Mouse (Mus musculus): ENCODE data around the gene Rsrp1. TPM values are rescaled to one million over a fixed set of nuclear protein-coding genes. Genes with fewer than 3 reads are reported as not detected.

Gene Rsrp1
- polyA plus RNA-seq, 1 experiment from 2014 or later, result 474 TPM

- Histone ChIP-seq H3K27ac (peak overlapping the region; percentile 92), H3K4me1 (peaks cover 26% of the 10 kb centered on the region), H3K4me2 (peak overlapping the region; percentile 97), H3K4me3 (peak overlapping the region; percentile 100), H3K9me3 (replicated peaks) (no peaks in the 10 kb centered on the region), H3K27me3 (no peaks in the 10 kb centered on the region), H3K9ac (peak overlapping the region; percentile 99), H3K36me3 (ENCODE audit: poor library complexity, severe bottlenecking) (peaks cover 34% of the 10 kb centered on the region)
- ATAC-seq, result peak; percentile 48
- WGBS, result under 1% methylated on average over 75 of the region's 75 CpGs
Measured at GRCm38 (mm10) chr4:134924019-134924741, 788 bp downstream of the Rsrp1 start.

GRCm38 (mm10) chr4:134925206-134925605 lies 1.8 kb downstream of the Rsrp1 start:
- Histone ChIP-seq H3K27me3 (no peaks in the 10 kb centered on the region), H3K36me3 (ENCODE audit: poor library complexity, severe bottlenecking) (peaks cover 34% of the 10 kb centered on the region), H3K9ac (peak overlapping the region; percentile 59), H3K4me1 (peaks cover 29% of the 10 kb centered on the region), H3K4me2 (peak overlapping the region; percentile 97), H3K27ac (no peak overlapping the region), H3K4me3 (peak overlapping the region; percentile 100), H3K9me3 (replicated peaks) (no peaks in the 10 kb centered on the region)
- no peak for ATAC-seq
- WGBS, result 77% methylated on average over 8 of the region's 8 CpGs

GRCm38 (mm10) chr4:134927815-134928463 lies 4.5 kb downstream of the Rsrp1 start:
- H3K4me2 ChIP-seq, result no peak overlapping the region
- no peak overlapping the region for H3K9ac ChIP-seq
- H3K9me3 ChIP-seq (replicated peaks), result no peaks in the 10 kb centered on the region
- H3K27ac ChIP-seq, result no peak overlapping the region
- ATAC-seq, result no peak
- peaks cover 43% of the 10 kb centered on the region for H3K36me3 ChIP-seq (ENCODE audit: poor library complexity, severe bottlenecking)
- H3K27me3 ChIP-seq, result no peaks in the 10 kb centered on the region
- WGBS, result 78% methylated on average over 5 of the region's 5 CpGs
- H3K4me1 ChIP-seq, result peaks cover 39% of the 10 kb centered on the region
- H3K4me3 ChIP-seq, result no peak overlapping the region

- WGBS, result 92% methylated on average over 1 of the region's 1 CpGs
- peaks cover 48% of the 10 kb centered on the region for H3K36me3 ChIP-seq (ENCODE audit: poor library complexity, severe bottlenecking)
- no peaks in the 10 kb centered on the region for H3K9me3 ChIP-seq (replicated peaks)
Measured at GRCm38 (mm10) chr4:134928464-134928836, 5.1 kb downstream of the Rsrp1 start.

GRCm38 (mm10) chr4:134929536-134929935 lies 6.1 kb downstream of the Rsrp1 start:
- H3K4me2 ChIP-seq, result no peak overlapping the region
- no peaks in the 10 kb centered on the region for H3K27me3 ChIP-seq
- H3K4me3 ChIP-seq, result no peak overlapping the region
- H3K27ac ChIP-seq, result no peak overlapping the region
- peaks cover 37% of the 10 kb centered on the region for H3K4me1 ChIP-seq
- H3K36me3 ChIP-seq (ENCODE audit: poor library complexity, severe bottlenecking), result peaks cover 59% of the 10 kb centered on the region
- no peaks in the 10 kb centered on the region for H3K9me3 ChIP-seq (replicated peaks)
- no peak for ATAC-seq
- WGBS, result 84% methylated on average over 4 of the region's 4 CpGs
- H3K9ac ChIP-seq, result no peak overlapping the region

More at GRCm38 (mm10) chr4:134928464-134928836, 5.1 kb downstream of the Rsrp1 start:
- Histone ChIP-seq H3K4me3 (no peak overlapping the region), H3K27ac (no peak overlapping the region), H3K27me3 (no peaks in the 10 kb centered on the region), H3K9ac (no peak overlapping the region), H3K4me1 (peaks cover 39% of the 10 kb centered on the region), H3K4me2 (no peak overlapping the region)
- ATAC-seq, result no peak

GRCm38 (mm10) chr4:134930190-134930589 lies 6.8 kb downstream of the Rsrp1 start:
- Histone ChIP-seq H3K36me3 (ENCODE audit: poor library complexity, severe bottlenecking) (peaks cover 64% of the 10 kb centered on the region), H3K9me3 (replicated peaks) (no peaks in the 10 kb centered on the region), H3K4me2 (peak overlapping the region; percentile 97), H3K9ac (peak overlapping the region; percentile 53; the same call in 1 of the 2 replicates), H3K4me1 (peaks cover 30% of the 10 kb centered on the region), H3K27ac (no peak overlapping the region; the same call in 1 of the 2 replicates), H3K4me3 (peak overlapping the region; percentile 97), H3K27me3 (no peaks in the 10 kb centered on the region)
- 32% methylated on average over 9 of the region's 9 CpGs for WGBS
- no peak; the same call in 1 of the 2 replicates for ATAC-seq

GRCm38 (mm10) chr4:134930684-134931481 lies 7.5 kb downstream of the Rsrp1 start, which contains the start of gene Syf2:
Gene Syf2, plus strand, starts transcription at chr4:134930898.
- no peaks in the 10 kb centered on the region for H3K27me3 ChIP-seq

GRCm38 (mm10) chr4:134937240-134938176 lies 14.1 kb downstream of the Rsrp1 start:
- no peak overlapping the region for H3K27ac ChIP-seq
- WGBS, result 54% methylated on average over 17 of the region's 17 CpGs
- no peak overlapping the region for H3K4me2 ChIP-seq
- peaks cover 50% of the 10 kb centered on the region for H3K36me3 ChIP-seq (ENCODE audit: poor library complexity, severe bottlenecking)
- ATAC-seq, result peak; percentile 50; the same call in 1 of the 2 replicates
- H3K4me1 ChIP-seq, result peaks cover 15% of the 10 kb centered on the region
- H3K9me3 ChIP-seq (replicated peaks), result no peaks in the 10 kb centered on the region
- no peak overlapping the region for H3K9ac ChIP-seq
- H3K27me3 ChIP-seq, result peaks cover 8% of the 10 kb centered on the region
- H3K4me3 ChIP-seq, result no peak overlapping the region

More at GRCm38 (mm10) chr4:134930684-134931481, 7.5 kb downstream of the Rsrp1 start, which contains the start of gene Syf2:
- H3K4me3 ChIP-seq, result peak within 1 kb of the TSS; percentile 97
- peaks cover 24% of the 10 kb centered on the region for H3K4me1 ChIP-seq
- peaks cover 64% of the 10 kb centered on the region for H3K36me3 ChIP-seq (ENCODE audit: poor library complexity, severe bottlenecking)
- peak within 1 kb of the TSS; percentile 97 for H3K4me2 ChIP-seq
- WGBS, result under 1% methylated on average over 68 of the region's 68 CpGs
- peak within 1 kb of the TSS; percentile 76 for H3K27ac ChIP-seq
- H3K9ac ChIP-seq, result peak within 1 kb of the TSS; percentile 86
- no peaks in the 10 kb centered on the region for H3K9me3 ChIP-seq (replicated peaks)
- peak; percentile 96 for ATAC-seq

GRCm38 (mm10) chr4:134939900-134940299 lies 16.5 kb downstream of the Rsrp1 start:
- no peak for ATAC-seq

GRCm38 (mm10) chr4:134943758-134944538 lies 20.6 kb downstream of the Rsrp1 start:
- Histone ChIP-seq H3K4me3 (no peak overlapping the region), H3K9ac (0 out of 2 replicates have a peak overlapping the region, but pooled peaks have one; percentile 34), H3K4me1 (peaks cover 15% of the 10 kb centered on the region), H3K27ac (no peak overlapping the region), H3K9me3 (replicated peaks) (no peaks in the 10 kb centered on the region), H3K27me3 (peaks cover 22% of the 10 kb centered on the region), H3K36me3 (ENCODE audit: poor library complexity, severe bottlenecking) (no peaks in the 10 kb centered on the region), H3K4me2 (no peak overlapping the region)
- ATAC-seq, result peak; percentile 62; the same call in 1 of the 2 replicates
- WGBS, result 49% methylated on average over 27 of the region's 27 CpGs

More at GRCm38 (mm10) chr4:134939900-134940299, 16.5 kb downstream of the Rsrp1 start:
- no peak overlapping the region for H3K4me2 ChIP-seq
- WGBS, result 57% methylated on average over 9 of the region's 9 CpGs
- H3K27ac ChIP-seq, result no peak overlapping the region
- H3K27me3 ChIP-seq, result peaks cover 16% of the 10 kb centered on the region
- H3K4me3 ChIP-seq, result no peak overlapping the region
- no peak overlapping the region for H3K9ac ChIP-seq
- no peaks in the 10 kb centered on the region for H3K9me3 ChIP-seq (replicated peaks)
- peaks cover 27% of the 10 kb centered on the region for H3K36me3 ChIP-seq (ENCODE audit: poor library complexity, severe bottlenecking)
- H3K4me1 ChIP-seq, result peaks cover 26% of the 10 kb centered on the region

Measured in forebrain, embryonic 13.5 days (tissue).